Mouse (Mus musculus): ENCODE data around the gene Obscn. TPM values are rescaled to one million over a fixed set of nuclear protein-coding genes. Genes with fewer than 3 reads are reported as not detected.

Gene Obscn
- polyA plus RNA-seq, 1 experiment from 2014 or later: 0.92 TPM

- Histone ChIP-seq H3K4me2 (replicated peaks; ENCODE audit: low read depth, low read length) (no peak overlapping the region), H3K36me3 (ENCODE audit: insufficient read depth, low read length) (no peaks in the 10 kb centered on the region), H3K4me3 (ENCODE audit: low read depth, low read length) (no peak overlapping the region), H3K9ac (replicated peaks; ENCODE audit: low read depth) (no peak overlapping the region), H3K27me3 (replicated peaks; ENCODE audit: insufficient read depth, low read length) (no peaks in the 10 kb centered on the region), H3K4me1 (ENCODE audit: insufficient read depth, low read depth, low read length) (no peaks in the 10 kb centered on the region), H3K27ac (ENCODE audit: low read length) (no peak overlapping the region), H3K9me3 (ENCODE audit: low read length) (no peaks in the 10 kb centered on the region)
- ATAC-seq: no peak
- 85% methylated on average over 15 of the region's 15 CpGs for WGBS
- no peak for DNase-seq (ENCODE audit: low spot score)
- TF ChIP-seq CTCF (IDR thresholded peaks at IDR 0.05) (no peak), EP300 (IDR thresholded peaks at IDR 0.05) (no peak)
These were observed 91.4 kb downstream of the Obscn start for GRCm38 (mm10) chr11:59044703-59045330.

GRCm38 (mm10) chr11:59029003-59029402 lies 107.2 kb downstream of the Obscn start:
- no peaks in the 10 kb centered on the region for H3K36me3 ChIP-seq (ENCODE audit: insufficient read depth, low read length)
- no peak overlapping the region for H3K4me2 ChIP-seq (replicated peaks; ENCODE audit: low read depth, low read length)
- TF ChIP-seq CTCF (IDR thresholded peaks at IDR 0.05) (peak; percentile 18), EP300 (IDR thresholded peaks at IDR 0.05) (no peak)
- 87% methylated on average over 13 of the region's 13 CpGs for WGBS
- H3K4me3 ChIP-seq (ENCODE audit: low read depth, low read length): no peak overlapping the region
- H3K27me3 ChIP-seq (replicated peaks; ENCODE audit: insufficient read depth, low read length): no peaks in the 10 kb centered on the region
- no peak overlapping the region for H3K27ac ChIP-seq (ENCODE audit: low read length)
- H3K9ac ChIP-seq (replicated peaks; ENCODE audit: low read depth): no peak overlapping the region
- no peaks in the 10 kb centered on the region for H3K4me1 ChIP-seq (ENCODE audit: insufficient read depth, low read depth, low read length)
- no peaks in the 10 kb centered on the region for H3K9me3 ChIP-seq (ENCODE audit: low read length)
- DNase-seq (ENCODE audit: low spot score) (no peak), ATAC-seq (no peak)

GRCm38 (mm10) chr11:59026411-59026810 lies 109.8 kb downstream of the Obscn start:
- Histone ChIP-seq H3K36me3 (ENCODE audit: insufficient read depth, low read length) (no peaks in the 10 kb centered on the region), H3K9ac (replicated peaks; ENCODE audit: low read depth) (no peak overlapping the region)

GRCm38 (mm10) chr11:59015052-59015451 lies 121.2 kb downstream of the Obscn start:
- peak; percentile 16 for DNase-seq (ENCODE audit: low spot score)
- 0 out of 2 replicates have a peak, but pooled peaks have one; percentile 33 for ATAC-seq
- 38% methylated on average over 7 of the region's 9 CpGs for whole genome bisulfite sequencing

More at GRCm38 (mm10) chr11:59026411-59026810, 109.8 kb downstream of the Obscn start:
- DNase-seq (ENCODE audit: low spot score) (no peak), ATAC-seq (no peak)
- Histone ChIP-seq H3K4me2 (replicated peaks; ENCODE audit: low read depth, low read length) (no peak overlapping the region), H3K9me3 (ENCODE audit: low read length) (no peaks in the 10 kb centered on the region), H3K27me3 (replicated peaks; ENCODE audit: insufficient read depth, low read length) (no peaks in the 10 kb centered on the region), H3K4me3 (ENCODE audit: low read depth, low read length) (no peak overlapping the region), H3K27ac (ENCODE audit: low read length) (no peak overlapping the region), H3K4me1 (ENCODE audit: insufficient read depth, low read depth, low read length) (no peaks in the 10 kb centered on the region)
- TF ChIP-seq EP300 (IDR thresholded peaks at IDR 0.05) (no peak), CTCF (IDR thresholded peaks at IDR 0.05) (no peak)
- WGBS: 63% methylated on average over 6 of the region's 6 CpGs

GRCm38 (mm10) chr11:59002327-59003079 lies 133.7 kb downstream of the Obscn start:
- WGBS: 58% methylated on average over 7 of the region's 7 CpGs
- H3K27me3 ChIP-seq (replicated peaks; ENCODE audit: insufficient read depth, low read length): no peaks in the 10 kb centered on the region
- no peak for DNase-seq (ENCODE audit: low spot score)
- ATAC-seq: no peak
- TF ChIP-seq CTCF (IDR thresholded peaks at IDR 0.05): no peak
- no peak for TF ChIP-seq EP300 (IDR thresholded peaks at IDR 0.05)
- H3K9ac ChIP-seq (replicated peaks; ENCODE audit: low read depth): no peak overlapping the region
- no peaks in the 10 kb centered on the region for H3K36me3 ChIP-seq (ENCODE audit: insufficient read depth, low read length)
- no peak overlapping the region for H3K27ac ChIP-seq (ENCODE audit: low read length)
- H3K4me1 ChIP-seq (ENCODE audit: insufficient read depth, low read depth, low read length): no peaks in the 10 kb centered on the region
- H3K9me3 ChIP-seq (ENCODE audit: low read length): no peaks in the 10 kb centered on the region
- no peak overlapping the region for H3K4me3 ChIP-seq (ENCODE audit: low read depth, low read length)
- no peak overlapping the region for H3K4me2 ChIP-seq (replicated peaks; ENCODE audit: low read depth, low read length)

More at GRCm38 (mm10) chr11:59015052-59015451, 121.2 kb downstream of the Obscn start:
- H3K4me3 ChIP-seq (ENCODE audit: low read depth, low read length): no peak overlapping the region
- H3K4me2 ChIP-seq (replicated peaks; ENCODE audit: low read depth, low read length): no peak overlapping the region
- no peak overlapping the region for H3K9ac ChIP-seq (replicated peaks; ENCODE audit: low read depth)
- no peaks in the 10 kb centered on the region for H3K9me3 ChIP-seq (ENCODE audit: low read length)
- H3K4me1 ChIP-seq (ENCODE audit: insufficient read depth, low read depth, low read length): no peaks in the 10 kb centered on the region
- no peaks in the 10 kb centered on the region for H3K36me3 ChIP-seq (ENCODE audit: insufficient read depth, low read length)
- TF ChIP-seq CTCF (IDR thresholded peaks at IDR 0.05): peak; percentile 69
- no peak for TF ChIP-seq EP300 (IDR thresholded peaks at IDR 0.05)
- no peak overlapping the region for H3K27ac ChIP-seq (ENCODE audit: low read length)
- H3K27me3 ChIP-seq (replicated peaks; ENCODE audit: insufficient read depth, low read length): no peaks in the 10 kb centered on the region

- Histone ChIP-seq H3K9ac (replicated peaks; ENCODE audit: low read depth) (no peak overlapping the region), H3K27ac (ENCODE audit: low read length) (no peak overlapping the region), H3K36me3 (ENCODE audit: insufficient read depth, low read length) (no peaks in the 10 kb centered on the region), H3K27me3 (replicated peaks; ENCODE audit: insufficient read depth, low read length) (no peaks in the 10 kb centered on the region; the same call in 1 of the 2 replicates), H3K4me1 (ENCODE audit: insufficient read depth, low read depth, low read length) (no peaks in the 10 kb centered on the region), H3K4me2 (replicated peaks; ENCODE audit: low read depth, low read length) (no peak overlapping the region), H3K9me3 (ENCODE audit: low read length) (no peaks in the 10 kb centered on the region), H3K4me3 (ENCODE audit: low read depth, low read length) (no peak overlapping the region)
- ATAC-seq (no peak), DNase-seq (ENCODE audit: low spot score) (no peak)
- 92% methylated on average over 21 of the region's 21 CpGs for WGBS
- TF ChIP-seq CTCF (IDR thresholded peaks at IDR 0.05) (no peak), EP300 (IDR thresholded peaks at IDR 0.05) (no peak)
These were observed 135.6 kb downstream of the Obscn start for GRCm38 (mm10) chr11:59000635-59001034.
